Mouse (Mus musculus) ES-Bruce4 (cell line): ENCODE measurements around the gene Bid. TPM values are rescaled to one million over a fixed set of nuclear protein-coding genes. Genes with fewer than 3 reads are reported as not detected.
"Not testable (repeated sequence)": the region's sequence is repeated elsewhere in the genome, so short reads cannot be mapped to it uniquely, and the experiment has no call there.

ENCODE experiments used
- H3K27ac ChIP-seq: 2 replicates; pipeline ENCODE4 v1.5.1; 2012; ENCODE audit warnings: low read length, inconsistent platforms; ENCODE audit not compliant: insufficient read depth
- H3K27me3 ChIP-seq: 2 replicates; pipeline ENCODE4 v1.6.1; 2012; ENCODE audit warnings: mild to moderate bottlenecking, low read length, inconsistent platforms; ENCODE audit not compliant: control insufficient read depth, poor library complexity, insufficient read depth, severe bottlenecking
- H3K36me3 ChIP-seq: 2 replicates; pipeline ENCODE4 v1.6.1; 2012; ENCODE audit warnings: inconsistent platforms, mild to moderate bottlenecking, low read length, moderate library complexity; ENCODE audit not compliant: control insufficient read depth, poor library complexity, insufficient read depth, severe bottlenecking
- H3K4me1 ChIP-seq: one replicate; pipeline ENCODE4 v1.8.1; 2011; ENCODE audit warnings: low read length; ENCODE audit not compliant: control insufficient read depth, insufficient read depth
- H3K4me3 ChIP-seq: 2 replicates; pipeline ENCODE4 v1.5.1; 2011; ENCODE audit warnings: low read depth, mild to moderate bottlenecking, low read length
- H3K9ac ChIP-seq: 2 replicates; pipeline ENCODE4 v1.6.1; 2012; ENCODE audit warnings: low read depth, mild to moderate bottlenecking, inconsistent platforms; ENCODE audit not compliant: poor library complexity, severe bottlenecking
- H3K9me3 ChIP-seq: replicated peaks from 2 replicates; pipeline ENCODE4 v1.6.1; 2012; ENCODE audit warnings: mild to moderate bottlenecking, low read length, inconsistent platforms; ENCODE audit not compliant: control insufficient read depth, poor library complexity, insufficient read depth, severe bottlenecking
- CTCF ChIP-seq: IDR thresholded peaks from one replicate; pipeline ENCODE4 v1.8.1; 2011; ENCODE audit warnings: low read depth, low read length
- EP300 ChIP-seq: IDR thresholded peaks from 2 replicates; pipeline ENCODE4 v1.6.1; 2011; ENCODE audit warnings: low read depth, low read length; ENCODE audit not compliant: insufficient read depth
- POLR2A ChIP-seq: IDR thresholded peaks from one replicate; pipeline ENCODE4 v1.8.1; 2011; ENCODE audit warnings: low read length; ENCODE audit not compliant: insufficient read depth
- polyA plus RNA-seq: library from polyadenylated mRNA; stranded (reverse); fragments of >200 nt; gene quantifications from 2 replicates; pipeline ENCODE4 v1.2.4, GENCODE M21; 2011; ENCODE audit warnings: low read depth; ENCODE audit not compliant: missing spikeins, insufficient read depth, insufficient read length

Gene Bid
- polyA plus RNA-seq, 1 experiment = 43.8 TPM

- Histone ChIP-seq H3K4me3 (no peak overlapping the region), H3K27ac (no peak overlapping the region), H3K9me3 (no peaks in the 10 kb centered on the region), H3K36me3 (peaks cover 3% of the 10 kb centered on the region; the same call in 1 of the 2 replicates), H3K4me1 (peaks cover 3% of the 10 kb centered on the region), H3K27me3 (no peaks in the 10 kb centered on the region), H3K9ac (no peak overlapping the region)
- TF ChIP-seq POLR2A (no peak), EP300 (no peak), CTCF (no peak)
Observed at GRCm38 (mm10) chr6:120917975-120918374, 1.3 kb upstream of the Bid start.

- H3K27ac ChIP-seq, H3K9ac ChIP-seq, H3K9me3 ChIP-seq, H3K36me3 ChIP-seq, H3K27me3 ChIP-seq, H3K4me1 ChIP-seq: not testable (repeated sequence)
- peak overlapping the region; percentile 55 for H3K4me3 ChIP-seq
Observed at GRCm38 (mm10) chr6:120916972-120917881, 574 bp upstream of the Bid start.

GRCm38 (mm10) chr6:120915649-120915975 is 1.0 kb downstream of the Bid start:
- H3K4me3 ChIP-seq = peak overlapping the region; percentile 87
- H3K36me3 ChIP-seq = peaks cover 3% of the 10 kb centered on the region; the same call in 1 of the 2 replicates
- TF ChIP-seq EP300 = no peak
- TF ChIP-seq CTCF = no peak
- TF ChIP-seq POLR2A = no peak

GRCm38 (mm10) chr6:120914911-120915648 is 1.6 kb downstream of the Bid start:
- peaks cover 8% of the 10 kb centered on the region for H3K4me1 ChIP-seq
- TF ChIP-seq POLR2A (no peak), CTCF (peak; percentile 29)
- peaks cover 3% of the 10 kb centered on the region; the same call in 1 of the 2 replicates for H3K36me3 ChIP-seq
- H3K9ac ChIP-seq = peak overlapping the region; percentile 88; the same call in 1 of the 2 replicates
- no peaks in the 10 kb centered on the region for H3K27me3 ChIP-seq
- H3K9me3 ChIP-seq = no peaks in the 10 kb centered on the region
- no peak overlapping the region for H3K27ac ChIP-seq
- peak overlapping the region; percentile 87; the same call in 1 of the 2 replicates for H3K4me3 ChIP-seq

More at GRCm38 (mm10) chr6:120915649-120915975, 1.0 kb downstream of the Bid start:
- Histone ChIP-seq H3K4me1 (peaks cover 8% of the 10 kb centered on the region), H3K27ac (no peak overlapping the region), H3K9me3 (no peaks in the 10 kb centered on the region), H3K27me3 (no peaks in the 10 kb centered on the region), H3K9ac (peak overlapping the region; percentile 88)

GRCm38 (mm10) chr6:120914533-120914910 is 2.1 kb downstream of the Bid start:
- peak overlapping the region; percentile 13; the same call in 1 of the 2 replicates for H3K27ac ChIP-seq
- peak overlapping the region; percentile 88 for H3K9ac ChIP-seq
- no peak for TF ChIP-seq POLR2A
- no peak for TF ChIP-seq EP300
- no peak for TF ChIP-seq CTCF
- no peaks in the 10 kb centered on the region for H3K9me3 ChIP-seq
- H3K36me3 ChIP-seq = peaks cover 3% of the 10 kb centered on the region; the same call in 1 of the 2 replicates
- H3K4me1 ChIP-seq = peaks cover 8% of the 10 kb centered on the region
- H3K4me3 ChIP-seq = peak overlapping the region; percentile 2; the same call in 1 of the 2 replicates
- no peaks in the 10 kb centered on the region for H3K27me3 ChIP-seq

GRCm38 (mm10) chr6:120913783-120914182 is 2.9 kb downstream of the Bid start:
- H3K9ac ChIP-seq = no peak overlapping the region
- no peaks in the 10 kb centered on the region for H3K27me3 ChIP-seq
- peaks cover 3% of the 10 kb centered on the region; the same call in 1 of the 2 replicates for H3K36me3 ChIP-seq
- TF ChIP-seq EP300 (no peak), CTCF (no peak), POLR2A (no peak)
- peaks cover 8% of the 10 kb centered on the region for H3K4me1 ChIP-seq
- H3K27ac ChIP-seq = no peak overlapping the region
- H3K4me3 ChIP-seq = no peak overlapping the region
- no peaks in the 10 kb centered on the region for H3K9me3 ChIP-seq
